Mouse (Mus musculus) spleen, embryonic (tissue): Measurements from ENCODE around the gene Kank3.

Source experiments
- CTCF ChIA-PET: fragments of 350-600 bp; sonication (Branson Sonifier 250); formaldehyde crosslinking; loops from one replicate; lab custom pipeline; 2022; lab: Charles Lee

Kank3 gene

GRCm38 (mm10) chr17:33807181-33807888, 3.0 kb upstream of the Kank3 start:
- CTCF ChIA-PET = interaction anchor here (0.7 kb wide), 1 partner anchor 18 kb away, joined by 7 read pairs; no protein-coding TSS in a partner anchor

- CTCF ChIA-PET = no interaction called here
Observed at GRCm38 (mm10) chr17:33808192-33808591, 2.1 kb upstream of the Kank3 start.

DNA sequence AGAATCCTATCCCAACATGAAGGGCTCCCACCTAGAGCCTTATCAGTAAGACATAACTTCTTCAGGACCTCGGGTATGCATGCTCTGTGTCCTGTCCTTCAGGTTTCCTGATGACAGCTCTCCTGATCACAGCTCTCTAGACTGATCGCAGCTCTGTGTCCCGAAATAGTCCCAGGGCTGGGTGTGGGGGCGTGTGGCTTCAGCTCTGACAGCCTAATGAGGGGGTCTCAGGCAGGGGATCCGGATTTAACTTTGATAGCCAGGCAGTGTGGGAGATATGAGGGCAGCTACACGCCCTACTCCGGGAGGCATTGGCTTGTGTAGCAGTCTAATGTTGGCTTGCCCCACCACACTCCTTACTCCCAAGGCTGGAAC, 810 bp downstream of the Kank3 start:
- CTCF ChIA-PET = no interaction called here

GRCm38 (mm10) chr17:33812475-33812874, 2.2 kb downstream of the Kank3 start:
- CTCF ChIA-PET = no interaction called here

DNA sequence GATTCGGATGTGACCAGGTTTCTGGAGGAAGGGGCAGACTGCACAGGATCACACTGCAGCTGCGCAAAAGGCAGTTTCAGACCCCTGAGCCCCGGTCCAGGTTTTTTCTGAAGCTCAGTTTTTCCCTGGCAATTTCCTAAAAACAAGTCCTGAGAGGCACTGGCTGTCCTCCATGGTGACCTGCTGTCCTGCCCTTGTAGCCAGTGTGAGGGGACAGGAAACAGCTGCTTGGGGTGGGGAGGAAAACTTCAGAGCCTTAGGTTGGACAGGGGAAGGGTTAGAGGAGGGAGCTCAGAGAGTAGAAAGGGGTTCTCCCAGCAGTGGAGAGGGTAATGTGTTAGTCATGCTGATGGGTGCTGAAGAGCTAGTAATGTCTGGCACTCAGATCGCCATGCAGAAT, 2.7 kb downstream of the Kank3 start:
- CTCF ChIA-PET = no interaction called here

DNA sequence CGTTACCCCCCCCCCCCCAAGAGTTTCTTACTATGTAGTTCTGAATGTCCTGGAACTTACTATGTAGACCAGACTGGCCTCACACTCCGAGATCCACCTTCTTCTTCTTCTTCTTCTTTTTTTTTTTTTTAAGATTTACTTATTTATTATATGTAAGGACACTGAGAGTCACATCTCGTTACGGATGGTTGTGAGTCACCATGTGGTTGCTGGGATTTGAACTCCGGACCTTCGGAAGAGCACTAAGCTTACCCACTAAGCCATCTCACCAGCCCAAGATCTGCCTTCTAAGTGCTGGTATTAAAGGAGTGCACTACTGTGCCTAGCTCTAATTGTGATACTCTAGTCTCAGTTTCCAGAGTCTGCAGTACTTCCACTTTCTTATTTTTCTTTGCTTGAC, 5.1 kb downstream of the Kank3 start:
- CTCF ChIA-PET = interaction anchor here (0.7 kb wide), 1 partner anchor 470 kb away, joined by 3 read pairs; no protein-coding TSS in a partner anchor

- CTCF ChIA-PET = no interaction called here
Observed at GRCm38 (mm10) chr17:33816612-33817011, 6.3 kb downstream of the Kank3 start.

- CTCF ChIA-PET = interaction anchor here (0.6 kb wide), 1 partner anchor 879 kb away, joined by 16 read pairs; no protein-coding TSS in a partner anchor
Observed at GRCm38 (mm10) chr17:33817184-33817968, 7.1 kb downstream of the Kank3 start.

DNA sequence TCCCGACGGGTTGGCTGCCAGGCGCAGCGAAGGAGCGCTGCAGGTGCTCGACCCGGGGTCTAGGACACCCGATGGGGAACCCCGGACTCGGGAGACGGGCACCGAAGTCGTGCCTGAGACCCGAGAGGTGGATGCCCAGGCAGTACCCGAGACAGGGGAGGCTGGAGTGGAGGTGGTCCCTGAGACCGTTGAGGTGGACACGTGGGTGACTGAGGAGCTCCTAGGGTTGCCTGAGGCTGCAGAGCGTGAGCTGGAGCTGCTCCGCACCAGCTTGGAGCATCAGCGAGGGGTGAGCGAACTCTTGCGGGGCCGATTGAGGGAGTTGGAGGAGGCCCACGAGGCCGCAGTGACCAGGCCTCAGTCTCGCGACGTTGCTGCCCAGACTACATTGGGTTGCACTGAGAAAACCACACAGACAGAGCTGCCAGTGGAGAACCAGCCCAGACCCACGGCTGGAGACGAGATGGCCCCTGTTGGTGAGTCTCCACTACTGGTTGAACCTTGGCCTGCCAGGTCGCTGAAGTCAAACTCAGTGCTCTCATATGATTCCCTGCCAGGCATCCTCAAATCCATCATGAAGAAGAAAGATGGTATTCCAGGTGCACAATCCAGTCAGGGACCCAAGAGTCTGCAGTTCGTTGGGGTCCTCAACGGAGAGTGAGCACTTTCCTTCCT, 7.8 kb downstream of the Kank3 start:
- CTCF ChIA-PET = no interaction called here

DNA sequence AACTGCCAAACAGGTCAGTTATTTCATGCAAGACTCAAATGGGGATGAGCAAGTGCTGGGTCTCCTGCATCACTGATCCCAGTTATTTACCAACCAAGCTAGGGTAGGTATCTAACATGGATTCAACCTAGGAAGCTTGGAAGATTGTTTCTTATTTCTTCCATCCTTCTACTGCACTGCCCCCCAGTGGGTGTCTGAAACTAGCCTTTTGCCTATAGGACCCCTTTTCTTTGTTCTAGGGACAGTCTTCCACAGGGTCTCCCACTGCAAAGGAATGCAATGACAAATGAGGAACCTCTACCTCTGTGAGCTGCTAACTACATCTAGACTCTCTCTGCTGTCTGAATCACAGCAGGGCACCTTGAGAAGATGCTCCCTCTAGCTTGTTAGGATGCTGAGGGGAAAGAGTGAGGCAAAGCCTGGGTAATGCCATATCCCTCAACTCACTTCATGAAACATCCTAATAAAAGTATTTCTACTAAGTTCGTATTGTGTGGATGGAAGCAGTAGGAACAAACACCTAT, 12.2 kb downstream of the Kank3 start:
- CTCF ChIA-PET = interaction anchor here (0.6 kb wide), 1 partner anchor 11 kb away, joined by 5 read pairs; no protein-coding TSS in a partner anchor

- CTCF ChIA-PET = interaction anchor here (0.6 kb wide), 1 partner anchor 10 kb away, joined by 5 read pairs; no protein-coding TSS in a partner anchor
Observed at GRCm38 (mm10) chr17:33823171-33823570, 12.9 kb downstream of the Kank3 start.

DNA sequence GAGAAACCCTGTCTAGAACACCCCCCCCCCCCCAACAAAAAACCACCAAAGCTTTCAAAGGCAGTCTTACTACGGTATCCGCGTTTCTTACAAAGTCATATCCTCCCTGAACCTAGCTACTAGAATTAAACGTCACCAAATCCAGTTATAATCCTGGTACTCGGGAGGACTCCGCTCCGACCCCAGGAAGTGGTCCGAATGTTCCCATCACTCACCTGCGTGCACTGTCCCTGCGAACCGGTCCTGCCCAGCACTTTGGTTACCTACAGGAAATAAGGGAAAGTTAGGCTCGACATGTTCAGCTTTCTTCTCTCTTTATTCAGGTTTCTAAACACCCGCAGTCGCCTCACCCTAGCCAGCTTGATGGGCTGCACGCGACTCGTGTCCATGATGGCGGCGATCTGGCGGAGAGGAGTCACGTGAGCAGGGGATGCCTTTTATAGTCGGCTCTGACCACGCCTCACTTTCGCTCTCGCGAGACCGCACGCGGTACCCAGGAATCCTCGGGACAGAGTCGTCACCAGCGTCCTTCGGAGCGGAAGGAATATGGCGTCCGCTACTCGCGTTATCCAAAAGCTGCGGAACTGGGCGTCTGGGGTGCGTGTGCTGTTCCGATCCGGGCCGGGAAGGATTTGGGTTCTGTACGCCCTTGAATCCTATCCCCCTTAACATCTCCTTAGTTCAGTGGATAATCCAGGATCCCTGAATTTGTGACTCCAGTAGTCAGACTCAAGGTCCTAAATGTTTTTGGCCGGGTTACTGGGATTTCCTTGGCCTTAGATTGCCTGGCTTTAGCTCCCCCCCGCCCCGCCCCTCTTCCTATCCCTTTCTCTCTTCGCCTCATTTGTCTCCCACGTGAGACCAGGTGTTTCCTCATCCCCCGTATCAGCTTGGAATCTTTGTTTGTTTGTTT, 14.0 kb downstream of the Kank3 start, which contains the start of the genes Rps28 and Ndufa7:
TSS of gene Rps28 (minus strand) at position 479 of the 913 bp plus-strand sequence.
TSS of gene Ndufa7 (plus strand) at position 489 of the 913 bp plus-strand sequence.
- CTCF ChIA-PET = interaction anchor here (0.7 kb wide), 1 partner anchor 22 kb away, joined by 8 read pairs; no protein-coding TSS in a partner anchor

DNA sequence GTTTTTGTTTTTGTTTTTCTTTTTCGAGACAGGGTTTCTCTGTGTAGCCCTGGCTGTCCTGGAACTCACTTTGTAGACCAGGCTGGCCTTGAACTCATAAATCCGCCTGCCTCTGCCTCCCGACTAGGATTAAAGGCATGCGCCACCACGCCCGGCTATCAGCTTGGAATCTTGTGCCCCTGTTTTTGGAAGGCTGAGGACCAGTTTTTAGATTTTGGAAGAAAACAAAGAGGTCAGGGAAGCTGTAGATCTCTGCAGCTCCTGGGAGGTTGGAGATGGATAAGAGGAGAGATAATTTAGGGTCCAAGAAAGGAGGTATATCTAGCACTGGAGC, 14.6 kb downstream of the Kank3 start:
- CTCF ChIA-PET = interaction anchor here (0.7 kb wide), 1 partner anchor 23 kb away, joined by 8 read pairs; no protein-coding TSS in a partner anchor

- CTCF ChIA-PET = interaction anchor here (0.7 kb wide), 1 partner anchor 23 kb away, joined by 8 read pairs; no protein-coding TSS in a partner anchor
Observed at GRCm38 (mm10) chr17:33825462-33825861, 15.1 kb downstream of the Kank3 start.

DNA sequence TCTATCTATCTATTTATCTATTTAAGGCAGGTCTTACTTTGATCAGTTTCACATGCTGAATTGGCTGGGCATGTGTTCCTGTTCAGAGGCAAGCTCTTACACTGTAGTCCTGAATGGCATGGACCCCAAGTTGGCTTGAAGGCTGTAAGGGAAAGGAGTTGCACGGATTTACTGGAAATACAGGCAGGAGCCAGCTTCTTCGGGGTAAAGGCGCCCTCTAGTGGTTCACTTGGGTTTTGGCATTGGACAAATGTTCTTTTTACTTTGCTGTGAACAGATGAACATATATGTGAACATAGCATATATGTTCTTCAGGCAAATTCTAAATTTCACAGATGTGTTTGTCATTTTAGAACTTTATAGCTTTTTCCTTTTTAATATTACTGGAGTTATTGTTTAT, 16.5 kb downstream of the Kank3 start:
- CTCF ChIA-PET = no interaction called here

GRCm38 (mm10) chr17:33828892-33829291, 18.6 kb downstream of the Kank3 start:
- CTCF ChIA-PET = interaction anchor here (0.6 kb wide), 1 partner anchor 37 kb away, joined by 3 read pairs; no protein-coding TSS in a partner anchor

DNA sequence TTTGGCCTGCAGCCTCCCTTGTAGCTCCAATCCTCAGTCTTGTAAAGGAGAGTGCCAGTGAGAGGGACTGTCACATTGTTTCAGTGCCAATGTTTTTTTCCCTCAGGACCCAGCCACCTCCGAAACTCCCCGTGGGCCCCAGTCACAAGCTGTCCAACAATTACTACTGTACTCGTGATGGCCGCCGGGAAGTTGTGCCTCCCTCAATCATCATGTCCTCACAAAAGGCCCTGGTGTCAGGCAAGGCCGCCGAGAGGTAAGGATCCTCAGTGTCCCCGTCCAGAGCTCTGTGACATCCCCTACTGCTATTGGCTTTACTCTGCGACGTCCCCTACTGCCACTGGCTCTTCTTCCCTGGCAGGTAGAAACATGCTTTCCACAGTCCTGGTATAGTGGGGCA, 19.2 kb downstream of the Kank3 start:
- CTCF ChIA-PET = no interaction called here

GRCm38 (mm10) chr17:33842966-33843795, 32.9 kb downstream of the Kank3 start, which contains the start of gene Cd320:
TSS of gene Cd320 (plus strand) at chr17:33843091.
- CTCF ChIA-PET = no interaction called here

GRCm38 (mm10) chr17:33844196-33844595, 33.9 kb downstream of the Kank3 start:
- CTCF ChIA-PET = no interaction called here
